Mouse (Mus musculus): ENCODE results near the gene Ncoa5. TPM values are rescaled to one million over a fixed set of nuclear protein-coding genes. Genes with fewer than 3 reads are reported as not detected.

The Ncoa5 gene
- total RNA-seq (2015) (9.3 and 9.8 TPM in 2 replicates), total RNA-seq (2017) (15.6 and 26.8 TPM in 2 replicates)

DNA sequence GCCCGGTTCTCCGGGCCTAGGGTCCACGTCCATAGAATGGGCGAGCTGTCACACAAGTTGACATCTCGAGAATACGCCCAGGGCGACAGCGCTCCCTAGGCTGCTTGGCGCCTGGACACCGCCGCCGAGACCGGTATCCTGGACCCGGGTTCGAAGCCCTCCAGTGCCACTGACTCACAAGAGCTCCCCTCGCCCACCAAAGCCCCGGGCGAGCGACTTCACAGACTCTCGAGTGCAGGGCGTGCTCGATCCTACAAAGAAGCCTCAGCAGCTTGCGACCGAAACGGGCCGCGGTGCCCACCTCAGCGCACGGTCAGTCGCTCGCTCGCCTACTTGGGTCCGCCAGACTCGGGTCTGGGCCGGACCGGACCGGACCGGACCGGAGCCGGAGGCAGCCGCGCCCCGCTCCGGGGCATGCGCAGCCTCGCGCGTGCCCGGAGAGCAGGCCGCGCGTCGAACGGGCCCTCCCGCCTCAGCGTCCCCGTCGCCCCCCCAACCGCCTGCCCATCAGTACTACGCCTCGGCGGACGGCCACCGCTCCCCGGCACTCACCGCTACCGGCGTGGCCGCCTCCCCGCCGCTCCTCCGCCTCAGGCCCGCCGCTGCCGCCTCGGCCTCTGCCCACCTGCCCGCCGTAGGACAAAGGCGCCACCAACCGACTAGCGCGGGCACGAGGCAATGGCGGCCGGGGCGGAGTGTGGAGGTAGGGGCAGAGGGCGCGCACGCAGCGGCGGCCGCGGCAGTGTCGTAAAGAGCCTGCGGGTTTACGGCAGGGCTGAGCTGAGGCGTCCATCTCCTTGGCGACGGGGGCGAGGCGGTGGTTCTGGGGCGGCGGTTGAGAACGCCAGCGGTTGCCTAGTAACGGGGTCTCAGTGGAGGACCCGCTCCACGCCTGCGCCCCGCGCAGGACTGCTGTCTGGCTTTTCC is at the start of gene Ncoa5:
Gene Ncoa5 (minus strand): TSS at position 737 of the 927 bp plus-strand sequence.
- peak; percentile 99 for ATAC-seq (ENCODE audit: poor library complexity, severe bottlenecking)

DNA sequence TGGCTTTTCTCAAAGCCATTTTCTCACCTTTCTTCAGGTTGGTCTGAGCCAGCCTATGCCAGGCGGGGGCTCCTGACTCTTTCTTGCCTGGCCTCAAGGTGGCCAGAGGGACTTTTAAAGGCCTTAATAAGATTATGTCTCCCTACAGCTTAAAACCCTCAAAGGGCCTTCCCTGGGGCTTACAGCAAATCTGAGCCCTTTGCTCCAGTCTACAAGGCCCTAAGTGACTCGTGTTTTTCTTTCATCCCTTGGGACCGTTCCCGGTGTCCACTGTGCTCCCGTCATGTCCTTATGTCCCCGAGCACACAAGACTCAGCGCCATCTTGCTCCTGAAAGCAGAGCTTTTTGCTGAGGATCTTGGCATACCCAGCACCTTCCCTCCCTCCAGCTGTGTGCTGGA is 46.6 kb upstream of the Ncoa5 start:
- ATAC-seq (ENCODE audit: poor library complexity, severe bottlenecking) = no peak

DNA sequence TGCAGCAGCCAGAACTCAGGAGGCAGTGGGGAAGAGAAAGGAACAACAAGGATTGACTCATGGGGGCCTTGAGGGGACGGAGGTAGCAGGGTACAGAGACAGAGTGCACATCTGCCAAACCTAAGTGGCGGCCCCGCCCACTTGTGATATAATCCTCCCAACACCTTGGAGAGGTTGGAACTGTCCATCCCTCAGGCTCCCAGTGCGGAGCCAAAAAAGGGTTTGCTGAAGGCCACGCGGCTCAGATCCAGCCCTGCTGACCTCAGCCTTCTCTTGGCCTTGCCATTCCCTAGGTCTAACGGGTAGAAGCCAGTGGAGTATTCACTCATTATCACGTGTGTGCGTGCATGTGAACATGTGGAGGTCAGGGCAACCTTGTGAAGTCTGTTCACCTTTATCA is 46.0 kb upstream of the Ncoa5 start:
- no peak for ATAC-seq (ENCODE audit: poor library complexity, severe bottlenecking)

DNA sequence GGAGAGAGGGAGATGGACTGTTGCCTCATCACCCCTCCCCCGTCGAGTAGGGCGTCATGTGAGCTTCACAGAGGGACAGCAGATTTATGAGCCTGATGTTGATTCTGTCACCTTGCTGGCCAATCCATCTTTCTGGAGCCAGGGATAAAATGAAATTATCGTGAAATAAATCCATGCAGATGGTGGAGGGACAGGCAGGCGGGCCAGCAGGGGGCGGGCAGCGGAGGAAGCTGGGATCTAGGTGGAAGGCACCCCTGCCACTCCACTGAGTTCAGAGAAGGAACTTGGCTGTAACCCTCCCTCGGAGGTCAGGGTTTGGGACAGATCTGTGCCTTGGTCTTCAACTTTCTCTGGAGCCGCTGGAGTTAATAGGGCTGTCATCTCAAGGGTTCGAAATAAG is 43.9 kb upstream of the Ncoa5 start:
- no peak for ATAC-seq (ENCODE audit: poor library complexity, severe bottlenecking)

DNA sequence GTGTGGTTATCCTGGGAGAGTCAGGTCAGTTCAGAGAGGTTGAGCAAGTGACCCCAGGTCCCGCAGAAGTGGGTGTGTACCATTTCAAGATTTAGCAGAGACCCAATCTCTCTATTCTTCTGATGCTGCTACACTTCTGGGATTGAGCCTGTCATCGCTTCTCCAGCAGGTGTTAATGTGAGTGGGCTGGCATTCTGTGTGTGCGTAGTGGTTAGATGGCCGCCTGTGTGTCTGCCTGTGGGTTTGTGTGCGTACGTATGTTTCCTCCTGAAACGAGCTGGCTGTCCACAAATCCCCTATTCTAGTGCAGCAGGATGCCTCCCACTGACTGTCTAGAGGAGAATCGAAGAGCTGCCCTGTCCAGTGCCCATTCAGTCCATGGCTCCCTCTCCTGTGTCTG is 43.4 kb upstream of the Ncoa5 start:
- ATAC-seq (ENCODE audit: poor library complexity, severe bottlenecking) = no peak

DNA sequence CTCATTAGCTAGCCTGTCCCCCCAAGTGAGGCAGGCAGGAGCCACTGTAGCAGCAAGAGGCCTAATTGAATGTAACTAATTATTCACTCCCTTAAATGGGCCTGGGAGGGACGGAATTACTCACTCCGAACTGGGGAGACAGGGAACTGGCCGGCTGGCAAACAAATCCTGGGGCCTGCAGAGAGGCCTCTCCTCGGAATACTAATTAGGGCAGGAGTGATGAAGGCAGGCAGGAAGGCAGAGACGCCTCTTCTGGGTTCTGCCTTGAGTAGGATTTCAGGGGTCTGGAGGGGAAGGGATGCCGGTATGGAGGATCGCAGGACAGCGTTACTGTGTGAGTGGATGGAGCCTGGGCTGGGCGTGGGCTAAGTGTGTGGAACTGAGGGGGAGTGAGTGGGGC is 42.4 kb upstream of the Ncoa5 start:
- no peak for ATAC-seq (ENCODE audit: poor library complexity, severe bottlenecking)

DNA sequence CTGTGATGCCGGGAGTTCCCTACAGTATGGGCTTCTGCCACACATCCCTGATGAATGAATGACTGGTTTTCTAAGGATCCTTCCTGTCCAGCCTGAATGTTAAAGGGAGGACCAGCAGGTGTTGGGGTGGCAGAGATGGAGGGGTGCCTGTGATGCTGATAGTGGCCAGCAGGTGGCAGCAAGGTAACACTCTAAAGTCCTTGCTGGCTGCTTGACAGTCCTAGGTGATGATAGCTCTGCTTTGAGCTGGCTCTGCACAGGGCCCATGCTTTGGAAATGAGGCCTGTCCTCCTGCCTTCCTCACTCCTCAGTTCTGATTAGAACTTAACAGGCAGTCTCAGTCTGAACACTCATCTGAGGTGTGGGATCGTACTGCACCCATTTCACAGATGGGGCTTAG is 40.3 kb upstream of the Ncoa5 start:
- ATAC-seq (ENCODE audit: poor library complexity, severe bottlenecking) = peak; percentile 95

DNA sequence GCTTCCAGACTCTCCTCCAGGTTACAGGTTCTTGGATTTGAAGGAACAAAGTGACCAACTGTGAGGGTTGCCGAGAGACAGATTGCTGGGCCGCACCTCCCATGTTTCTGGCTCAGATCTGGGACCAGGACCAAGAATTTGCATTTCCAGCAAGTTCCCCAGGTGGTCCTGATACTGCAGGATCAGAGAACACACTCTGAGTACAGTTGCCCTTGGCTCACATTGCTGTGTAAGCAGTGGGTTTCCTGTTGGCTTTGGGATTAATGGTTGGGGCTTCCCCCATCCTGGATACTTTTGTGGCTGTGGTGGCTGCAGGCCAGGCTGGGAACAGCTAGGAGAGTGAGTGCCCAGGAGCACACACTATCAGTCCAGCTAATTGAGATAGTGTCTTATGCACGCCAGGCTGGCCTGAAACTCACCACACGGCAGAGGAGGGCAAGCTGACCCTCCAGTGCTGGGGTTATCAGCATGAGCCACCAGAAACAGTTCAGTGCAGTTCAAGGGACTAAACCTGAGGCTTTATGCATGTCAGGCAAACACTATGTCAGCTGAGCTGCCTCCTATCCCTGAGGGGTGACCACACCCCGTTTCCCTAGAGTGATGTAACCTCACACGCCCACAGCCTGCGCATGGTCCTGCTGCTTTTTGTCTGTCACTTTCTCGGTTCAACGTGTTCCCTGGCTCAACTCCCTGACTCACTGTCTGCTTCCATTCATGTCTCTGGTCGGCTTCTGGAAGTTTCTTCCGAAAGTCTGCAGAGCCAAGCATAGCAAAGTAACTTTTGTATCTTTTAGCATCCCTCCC is 39.6 kb upstream of the Ncoa5 start:
- peak; percentile 54 for ATAC-seq (ENCODE audit: poor library complexity, severe bottlenecking)

DNA sequence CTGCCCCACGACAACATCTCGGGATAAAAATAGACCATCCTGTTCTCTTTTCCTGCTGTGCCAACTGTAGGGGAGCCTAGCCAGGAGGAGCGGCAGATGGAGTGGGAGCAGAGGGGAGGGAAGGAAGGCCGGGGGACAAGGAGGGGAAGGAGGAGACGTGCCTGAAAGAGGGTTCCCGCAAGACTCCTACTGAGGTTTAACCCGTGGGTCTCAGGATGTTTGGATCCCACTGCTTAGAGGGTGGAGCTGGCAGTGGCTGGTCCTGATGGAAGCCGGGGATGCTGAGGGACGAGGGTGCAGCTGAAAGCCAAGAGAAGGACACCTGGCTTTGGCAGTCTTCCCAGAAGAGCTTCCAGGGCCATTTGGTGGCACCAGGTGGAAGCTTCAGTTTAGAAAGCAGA is 38.7 kb upstream of the Ncoa5 start:
- no peak for ATAC-seq (ENCODE audit: poor library complexity, severe bottlenecking)

DNA sequence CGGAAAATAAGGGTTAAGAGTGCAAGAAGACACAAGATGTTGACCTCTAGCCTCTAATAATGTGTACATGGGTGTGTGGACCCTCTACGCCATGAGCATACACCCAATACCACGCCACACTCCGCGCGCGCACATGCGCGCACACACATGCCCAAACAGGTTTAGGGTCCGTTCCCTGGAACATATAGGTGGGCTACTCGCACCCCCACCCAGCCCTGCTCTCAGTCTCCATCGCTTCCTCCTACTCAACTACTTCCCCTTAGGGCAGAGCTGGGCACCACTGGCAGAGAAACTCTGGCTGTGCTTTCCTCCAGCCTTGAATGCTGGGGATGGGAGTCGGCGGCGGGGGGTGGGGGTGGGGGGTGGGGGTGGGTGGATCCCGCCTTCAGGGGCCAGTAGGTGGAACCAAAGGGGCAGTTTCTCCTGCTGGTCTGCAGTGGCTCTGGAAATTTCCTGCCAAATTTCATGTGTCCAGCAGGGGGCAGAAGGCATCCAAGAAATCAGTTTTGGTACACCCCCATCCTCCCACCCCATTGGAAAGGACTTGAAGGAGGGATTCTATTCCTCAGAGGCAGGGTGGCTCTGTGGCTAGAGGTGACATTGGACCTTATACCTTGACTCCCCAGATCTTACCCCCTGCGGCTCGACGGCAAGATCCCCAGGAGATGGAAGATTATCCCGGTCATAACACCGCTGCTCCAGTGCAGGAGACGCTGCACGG is 35.6 kb upstream of the Ncoa5 start:
- peak; percentile 51 for ATAC-seq (ENCODE audit: poor library complexity, severe bottlenecking)

DNA sequence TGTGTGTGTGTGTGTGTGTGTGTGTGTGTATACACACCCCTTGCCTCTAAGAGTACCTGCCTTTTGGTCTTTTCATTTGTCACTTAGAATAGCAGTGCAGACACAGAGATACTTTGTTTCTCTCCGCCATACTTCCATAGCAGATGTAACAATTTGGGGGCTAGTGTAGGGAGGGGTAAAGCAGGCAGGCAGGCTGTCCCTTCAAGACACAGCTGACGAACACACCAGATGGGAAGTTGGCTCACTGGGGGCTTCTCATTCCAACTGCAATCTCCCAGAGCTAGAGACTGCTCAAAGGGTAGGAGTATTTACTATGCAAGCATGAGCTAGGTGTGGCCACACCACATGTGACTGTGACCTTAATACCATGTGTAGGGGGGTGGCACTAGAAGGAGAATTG is 34.1 kb upstream of the Ncoa5 start:
- ATAC-seq (ENCODE audit: poor library complexity, severe bottlenecking) = no peak

DNA sequence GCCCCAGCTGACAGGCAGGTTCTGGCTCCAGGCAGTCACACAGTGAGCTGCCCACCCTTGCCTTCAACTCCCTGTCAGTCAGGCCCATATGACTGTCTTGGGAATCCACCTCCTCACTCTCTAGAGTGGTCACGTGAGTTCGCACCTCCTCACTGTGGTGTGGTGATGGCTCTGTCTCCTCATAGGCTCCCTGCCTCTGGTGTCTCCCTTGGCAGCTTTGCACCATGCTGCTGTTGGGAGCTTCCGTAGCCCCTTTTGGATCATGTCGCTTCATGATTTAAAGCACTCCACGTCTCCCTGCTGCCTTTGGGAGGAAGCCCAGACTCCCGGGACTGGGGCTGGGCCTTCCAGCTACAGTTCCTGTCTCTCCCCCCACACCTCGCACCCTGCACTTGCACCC is 29.8 kb upstream of the Ncoa5 start:
- ATAC-seq (ENCODE audit: poor library complexity, severe bottlenecking) = no peak

DNA sequence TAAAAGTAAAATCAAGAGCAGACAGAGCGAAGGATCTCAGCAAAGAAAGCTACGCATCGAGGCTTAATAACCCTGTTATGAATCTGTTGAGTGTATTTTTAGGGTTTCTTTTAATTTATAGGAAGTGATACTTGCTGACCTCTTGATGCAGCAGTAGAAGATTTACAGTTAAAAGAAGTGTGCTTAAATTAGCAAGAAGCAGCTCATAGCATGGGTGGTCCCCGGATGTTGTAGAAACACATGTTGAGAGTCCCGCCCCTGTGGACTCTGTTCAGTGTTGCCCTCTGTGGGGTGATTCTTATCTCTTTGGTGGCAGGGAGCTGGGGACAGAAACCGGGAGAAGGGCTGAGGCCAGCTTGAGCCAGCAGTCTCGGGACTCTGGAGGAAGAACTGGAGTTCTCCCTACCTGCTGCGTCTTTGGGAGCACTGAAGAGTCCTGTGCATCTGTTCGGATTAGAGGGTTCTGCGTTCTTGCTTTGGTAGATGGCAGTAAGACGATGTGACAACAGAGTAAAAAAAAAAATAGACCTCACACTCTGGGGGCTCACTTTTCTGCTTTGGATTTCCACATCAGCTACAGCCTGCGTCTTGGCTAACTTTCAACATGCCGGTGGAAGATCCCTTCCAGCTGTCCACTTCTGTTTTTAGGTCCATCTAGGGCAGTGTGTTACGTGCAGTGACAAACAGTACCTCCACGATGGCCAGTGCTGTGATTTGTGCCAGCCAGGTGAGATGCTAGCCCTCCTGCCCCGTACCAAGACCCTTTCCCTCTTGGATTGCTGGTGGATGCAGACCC is 27.2 kb upstream of the Ncoa5 start:
- ATAC-seq (ENCODE audit: poor library complexity, severe bottlenecking) = peak; percentile 75

DNA sequence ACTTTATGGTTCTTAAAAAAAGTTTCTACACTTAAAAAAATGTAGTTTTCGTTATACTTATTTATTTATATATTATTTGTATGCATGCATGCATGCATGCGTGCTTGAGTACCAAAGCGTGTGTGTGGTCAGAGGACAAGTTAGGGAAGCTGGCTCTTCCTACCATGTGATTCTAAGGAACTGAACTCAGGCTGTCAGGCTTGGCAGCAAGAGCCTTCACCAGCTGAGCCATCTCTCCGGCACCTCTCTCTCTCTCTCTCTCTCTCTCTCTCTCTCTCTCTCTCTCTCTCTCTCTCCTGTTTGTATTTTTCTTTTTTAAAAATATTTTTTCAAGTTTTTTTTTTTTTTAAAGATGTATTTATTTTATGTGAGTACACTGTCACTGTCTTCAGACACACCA is 25.3 kb upstream of the Ncoa5 start:
- no peak for ATAC-seq (ENCODE audit: poor library complexity, severe bottlenecking)

DNA sequence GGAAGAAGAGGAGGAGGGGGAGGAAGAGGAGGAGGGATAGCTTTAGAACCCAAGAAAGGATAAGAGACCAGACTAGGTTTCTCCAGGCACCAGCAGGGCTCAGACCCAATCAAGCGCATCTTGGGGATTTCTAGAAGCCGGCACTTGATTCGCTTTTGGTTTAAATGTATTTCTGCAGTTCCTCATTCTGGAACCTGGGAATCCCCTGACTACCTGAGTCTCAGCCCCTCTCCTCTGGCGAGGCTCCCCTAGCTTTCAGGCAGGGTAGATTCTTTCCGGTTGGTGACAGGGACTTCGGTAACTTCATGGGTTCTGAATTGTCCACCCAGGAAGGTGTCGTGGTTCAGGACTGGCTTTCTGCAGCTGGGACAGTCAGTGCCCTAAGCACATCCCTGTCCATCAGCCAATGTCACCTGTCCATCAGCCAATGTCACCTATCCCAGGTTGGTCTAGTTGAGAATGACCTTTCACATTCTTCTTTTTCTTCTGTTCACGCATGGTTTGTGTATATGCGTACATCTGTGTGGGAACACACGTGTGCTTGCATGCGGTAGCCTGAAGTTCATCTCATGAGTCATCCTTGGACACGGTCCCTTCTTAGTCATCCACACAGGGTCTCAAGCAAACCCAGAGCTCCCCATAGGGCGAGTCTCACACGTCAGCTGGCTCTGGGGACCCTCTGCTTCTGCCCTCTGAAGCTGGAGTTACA is 21.9 kb upstream of the Ncoa5 start:
- ATAC-seq (ENCODE audit: poor library complexity, severe bottlenecking) = no peak

DNA sequence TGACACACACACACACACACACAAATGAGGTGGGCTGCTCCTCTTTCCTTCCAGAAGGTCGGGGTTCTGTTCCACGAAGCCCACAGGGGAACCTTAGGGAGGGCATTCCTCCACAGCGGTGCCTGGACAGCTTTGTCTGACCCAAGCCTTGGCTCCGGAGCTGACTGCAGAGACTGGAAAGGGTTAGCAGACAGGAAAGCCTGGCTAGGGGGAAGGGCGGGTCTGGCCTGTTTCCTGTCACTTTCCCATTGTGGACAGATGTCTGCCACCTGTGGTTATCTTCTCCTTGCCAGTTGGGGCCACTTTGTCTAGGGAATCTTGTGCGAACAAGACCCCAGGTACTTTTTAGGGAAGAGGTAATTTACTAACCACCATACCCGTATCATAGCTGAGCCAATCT is 21.2 kb upstream of the Ncoa5 start:
- ATAC-seq (ENCODE audit: poor library complexity, severe bottlenecking) = no peak

DNA sequence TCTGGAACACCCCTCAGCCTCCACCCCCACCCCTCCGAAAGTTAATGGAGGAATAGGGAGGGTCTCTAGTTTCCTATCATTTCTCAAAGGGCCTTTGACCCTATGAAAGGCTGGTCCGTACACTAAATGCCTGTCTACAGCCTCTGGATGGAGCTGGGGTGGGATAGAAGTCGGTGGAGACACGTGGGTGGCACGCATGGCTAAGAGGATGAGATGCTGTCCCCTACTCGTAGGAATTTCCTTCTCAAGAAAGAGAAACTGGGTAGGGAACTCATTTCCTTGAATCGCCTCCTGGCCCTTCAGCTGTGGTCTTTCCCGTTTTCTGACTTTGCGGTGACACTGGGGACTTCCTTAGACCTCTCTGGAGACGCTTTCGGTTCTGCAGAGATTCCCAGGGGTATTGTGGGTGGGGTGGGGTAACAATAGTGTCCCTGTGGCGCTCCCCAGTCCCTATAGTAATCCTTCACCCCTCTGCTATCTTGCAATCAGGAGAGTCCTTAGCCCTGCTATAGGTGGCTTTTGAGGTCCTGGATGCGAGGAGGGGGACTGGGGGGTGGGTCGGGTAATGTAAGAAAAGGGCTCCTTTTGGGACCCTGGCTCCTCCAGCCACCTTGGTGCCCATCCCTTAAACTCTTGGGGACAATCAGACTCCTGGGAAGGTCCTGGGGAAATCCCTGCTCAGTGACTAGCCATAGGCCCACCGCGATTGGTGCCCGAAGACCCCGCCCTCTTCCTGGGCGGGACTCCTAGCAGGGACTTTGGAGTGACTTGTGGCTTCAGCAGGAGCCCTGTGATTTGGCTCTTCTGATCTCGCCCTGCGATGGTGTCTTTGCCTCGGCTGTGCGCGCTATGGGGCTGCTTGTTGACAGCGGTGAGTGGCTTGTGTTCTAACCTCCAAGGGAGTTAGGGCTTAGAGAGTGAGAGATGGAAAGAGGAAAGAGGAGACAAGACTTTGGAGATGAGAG is 20.5 kb upstream of the Ncoa5 start, which contains the start of gene Cd40:
Gene Cd40 (plus strand): TSS at position 740 of the 965 bp plus-strand sequence.
- ATAC-seq (ENCODE audit: poor library complexity, severe bottlenecking) = peak; percentile 84

DNA sequence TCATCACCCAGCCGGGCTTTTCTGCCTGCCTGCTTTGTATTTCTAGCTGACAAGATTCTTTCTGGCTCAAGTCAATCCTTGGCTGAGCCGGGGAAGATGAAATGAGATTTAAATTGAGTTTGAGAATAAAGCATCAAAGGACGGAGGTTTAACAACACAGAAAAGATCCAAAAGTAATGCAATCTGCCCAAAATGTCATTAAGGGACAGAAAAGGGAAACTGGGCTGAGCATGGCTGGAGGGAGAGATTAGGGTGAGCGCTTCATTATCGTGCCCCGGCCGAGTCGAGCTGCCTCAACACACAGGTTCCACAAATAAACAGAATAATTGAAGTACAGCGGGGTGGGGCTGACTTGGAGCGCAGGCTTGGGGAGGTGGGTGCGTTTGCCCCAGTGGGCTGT is 16.9 kb upstream of the Ncoa5 start:
- ATAC-seq (ENCODE audit: poor library complexity, severe bottlenecking) = no peak

All from megakaryocyte, adult 5-6 weeks (primary cell).